Mouse (Mus musculus) activated CD4-positive, CD25-positive, alpha-beta regulatory T cell, adult 4 months (primary cell): ENCODE measurements around the gene Prrx2. TPM values are rescaled to one million over a fixed set of nuclear protein-coding genes. Genes with fewer than 3 reads are reported as not detected.
A peak's percentile ranks its signal among the peaks of the same experiment; 100 is the strongest.

ENCODE experiments used
- ATAC-seq: one replicate; pipeline ENCODE4 v1.8.0; 2017
- polyA plus RNA-seq, 2 experiments: library from polyadenylated mRNA; unstranded; fragments of 100-300 nt; shearing (Covaris generic); gene quantifications; one replicate each; pipeline ENCODE4 v1.2.1; 2017

Prrx2 gene
- polyA plus RNA-seq: not detected

DNA sequence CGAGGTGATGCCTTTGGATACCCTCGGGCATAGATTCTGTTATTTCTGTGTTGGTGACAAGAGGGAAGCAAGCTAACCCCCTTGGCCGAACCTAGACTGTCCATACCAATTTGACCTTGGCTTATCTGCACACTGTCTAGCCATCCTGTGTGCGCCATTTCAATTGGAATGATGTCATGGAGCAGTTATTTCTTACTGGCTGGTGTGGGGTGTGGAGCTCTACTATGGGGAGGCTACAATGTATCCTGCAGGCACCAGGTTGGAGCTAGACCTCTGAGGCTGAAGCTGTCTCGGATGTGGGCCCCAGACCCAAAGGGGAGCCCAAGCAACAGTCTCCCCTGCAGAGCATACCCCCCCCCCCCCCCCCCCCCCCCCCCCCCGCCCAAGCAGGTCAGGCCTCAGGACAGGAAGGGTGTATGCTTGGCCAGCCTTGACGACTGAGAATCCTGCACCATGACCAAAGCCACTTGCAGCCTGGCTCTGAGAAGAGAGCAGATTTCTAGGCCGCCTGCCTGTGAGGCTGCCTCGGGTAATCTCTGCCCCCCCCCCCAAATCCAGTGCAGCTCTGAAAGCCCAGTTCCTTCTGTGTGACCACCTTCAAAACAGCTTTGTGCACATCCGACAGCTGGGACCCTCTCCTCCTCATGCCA is at the start of gene Prrx2:
Prrx2 (plus strand) TSS at position 600 of the 650 bp plus-strand sequence.
- no peak for ATAC-seq

DNA sequence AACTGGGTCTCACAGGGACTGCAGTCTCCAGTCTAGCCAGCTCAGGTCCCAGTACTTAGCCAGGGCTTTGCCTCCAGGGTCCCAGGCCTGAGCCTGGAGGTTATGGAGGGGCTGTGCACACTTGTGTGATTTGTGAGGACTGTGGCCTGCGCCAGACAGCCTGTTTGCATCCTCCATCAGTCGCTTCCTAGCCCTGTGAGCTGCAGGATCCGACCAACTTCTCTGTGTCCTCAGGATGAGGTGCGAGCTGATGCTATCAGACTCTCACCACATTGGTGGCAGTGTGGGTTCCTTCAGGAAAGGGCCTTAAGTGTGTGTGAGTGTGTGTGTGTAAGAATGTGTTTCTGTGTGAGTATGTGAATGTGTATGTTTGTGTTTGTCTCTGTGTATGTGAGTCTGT is 47.3 kb upstream of the Prrx2 start:
- ATAC-seq: no peak

DNA sequence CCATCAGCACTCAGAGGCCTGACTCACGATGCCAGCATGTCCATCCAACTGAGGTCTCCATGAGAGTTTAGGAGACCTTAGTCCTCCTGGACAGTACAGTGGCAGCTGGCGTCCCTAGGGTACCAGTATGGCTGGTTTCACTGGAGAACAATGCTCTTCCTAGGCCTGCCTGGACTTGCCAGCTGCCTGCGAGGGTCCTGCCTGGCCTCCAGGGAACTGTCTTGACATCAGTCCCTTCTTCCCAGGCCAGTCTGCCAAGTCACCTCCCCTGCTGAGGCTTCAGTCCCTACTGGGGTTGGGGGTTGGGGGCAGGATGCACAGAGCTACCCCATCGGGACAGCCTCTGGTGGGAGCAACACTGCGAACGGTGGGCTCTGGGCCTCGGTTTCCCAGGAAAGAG is 42.7 kb upstream of the Prrx2 start:
- no peak for ATAC-seq

DNA sequence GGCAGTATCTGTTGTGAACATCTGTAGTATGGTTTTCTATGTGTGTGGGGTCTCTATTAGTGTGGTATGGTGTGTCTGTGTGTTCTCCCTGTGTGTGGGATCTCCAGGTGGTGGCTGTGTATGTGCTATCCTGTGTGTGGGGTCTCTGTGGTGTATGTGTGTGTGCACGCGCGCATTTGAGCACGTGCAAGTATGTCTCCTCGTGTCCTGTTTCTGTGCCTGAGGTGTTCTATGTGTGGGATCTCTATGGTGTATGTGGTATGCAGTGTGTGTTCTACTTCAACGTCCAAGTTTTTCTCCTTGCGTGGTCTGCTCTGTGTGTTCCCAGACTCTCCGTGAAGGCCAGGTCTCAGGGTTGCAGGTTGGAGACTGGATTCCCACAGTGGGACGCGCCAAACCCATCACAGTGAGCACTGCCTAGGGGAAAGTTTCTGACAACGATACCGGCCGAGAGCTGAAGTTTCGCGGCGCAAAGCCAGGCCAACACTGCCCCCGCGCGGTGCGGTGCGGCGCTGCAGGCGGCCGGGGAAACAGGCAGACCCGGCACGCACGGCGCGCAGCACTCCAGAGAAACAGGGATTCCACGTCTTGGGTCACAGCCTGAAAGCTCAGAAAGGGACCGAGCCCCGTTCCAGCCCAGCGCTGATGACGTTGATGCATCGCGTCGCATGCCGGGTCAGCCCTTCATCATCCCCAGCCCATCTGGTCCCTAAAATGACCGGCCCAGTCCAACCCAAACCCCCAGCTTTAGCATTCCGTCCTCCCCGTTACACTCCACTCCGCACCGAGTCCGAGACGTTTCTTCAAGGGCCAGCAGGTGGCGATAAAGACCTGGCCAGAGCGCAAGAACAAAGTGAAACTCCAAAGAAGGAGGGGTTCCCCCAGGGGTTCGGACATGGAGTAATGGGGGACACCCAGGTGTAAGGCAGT is 40.3 kb upstream of the Prrx2 start:
- peak; percentile 65 for ATAC-seq

DNA sequence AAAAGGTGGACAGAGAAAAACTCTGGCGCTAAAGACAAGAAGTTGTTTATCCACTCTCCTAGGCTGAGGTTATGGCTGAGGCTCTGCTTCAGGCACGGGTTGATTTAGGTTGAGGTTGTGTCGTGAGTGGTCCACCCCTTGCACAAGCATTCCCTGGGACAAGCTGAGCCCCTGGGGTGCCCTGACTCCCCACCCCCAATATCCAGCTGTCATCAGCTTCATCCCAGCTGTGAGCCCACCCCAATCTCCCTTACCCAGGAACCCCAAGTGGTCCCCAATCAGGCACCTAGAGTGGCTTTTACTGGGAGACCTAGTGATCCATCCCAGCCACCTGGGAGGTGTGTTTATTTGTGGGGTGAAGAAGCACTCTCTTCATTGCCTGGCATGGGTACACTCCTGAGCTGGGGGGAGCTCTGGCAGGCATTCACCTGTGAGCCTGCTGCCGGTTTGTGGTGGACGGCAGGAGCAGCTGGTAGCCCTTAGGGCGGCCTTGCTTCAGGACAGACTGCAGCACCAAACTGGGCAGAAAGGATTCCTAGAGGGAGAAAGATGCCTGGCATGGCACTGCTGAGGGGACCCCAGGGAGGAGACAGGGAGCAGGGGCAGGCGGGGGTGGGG is 39.4 kb upstream of the Prrx2 start:
- ATAC-seq: no peak

DNA sequence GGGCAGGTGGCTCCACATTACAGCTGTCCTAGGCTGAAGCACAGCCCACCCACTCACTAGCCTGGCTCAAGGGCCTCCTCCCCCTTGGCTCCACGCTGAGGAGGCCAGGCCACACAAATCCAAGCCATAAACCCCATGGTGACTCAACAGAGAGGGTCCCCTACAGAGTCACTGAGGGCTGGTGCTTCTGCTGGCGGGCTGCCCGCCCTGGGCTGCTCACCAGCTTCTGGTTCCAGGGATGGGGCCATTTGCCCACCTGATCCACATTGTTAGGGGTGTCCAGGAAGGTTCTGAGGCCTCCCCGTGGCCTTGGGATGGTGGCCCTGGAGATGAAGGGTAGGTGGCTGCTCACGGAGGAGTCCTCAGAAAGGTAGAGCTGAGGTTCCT is 38.9 kb upstream of the Prrx2 start:
- ATAC-seq: no peak

DNA sequence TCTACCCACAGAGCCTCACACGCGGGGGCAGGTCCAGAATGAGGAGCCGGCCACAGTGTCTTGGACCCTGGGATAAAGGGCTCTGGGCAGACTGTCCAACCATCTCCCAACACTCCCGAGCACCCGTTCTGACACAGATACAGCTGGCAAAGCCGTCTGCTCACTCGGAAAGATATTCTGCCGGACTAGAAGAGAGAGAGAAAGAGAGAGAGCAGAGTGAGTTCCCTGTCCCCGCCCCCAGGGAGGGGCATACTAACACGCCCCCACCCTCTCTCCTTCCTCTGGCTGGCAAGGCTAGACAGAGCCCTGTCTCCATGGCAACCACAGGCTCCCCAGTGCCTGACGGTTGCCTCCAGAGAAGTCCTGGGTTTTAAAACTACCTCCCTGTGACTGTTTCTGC is 38.4 kb upstream of the Prrx2 start:
- ATAC-seq: peak; percentile 79

DNA sequence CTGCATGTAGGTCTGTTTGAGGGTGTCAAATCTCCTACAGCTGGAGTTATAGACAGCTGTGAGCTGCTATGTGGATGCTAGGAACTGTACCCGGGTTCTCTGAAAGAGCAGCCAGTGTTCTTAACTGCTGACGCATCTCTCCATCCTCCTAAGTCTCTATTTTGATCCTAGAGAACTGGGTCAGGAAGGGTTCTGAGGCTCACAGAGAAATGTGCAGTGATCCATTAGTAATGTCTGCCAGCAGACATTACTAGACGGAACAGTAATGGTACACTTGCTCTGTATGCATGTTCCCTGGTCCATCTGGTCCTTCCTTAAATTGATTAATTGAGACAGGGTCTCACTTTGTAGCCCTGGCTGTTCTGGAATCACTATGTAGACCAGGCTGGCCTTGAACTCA is 35.3 kb upstream of the Prrx2 start:
- no peak for ATAC-seq

DNA sequence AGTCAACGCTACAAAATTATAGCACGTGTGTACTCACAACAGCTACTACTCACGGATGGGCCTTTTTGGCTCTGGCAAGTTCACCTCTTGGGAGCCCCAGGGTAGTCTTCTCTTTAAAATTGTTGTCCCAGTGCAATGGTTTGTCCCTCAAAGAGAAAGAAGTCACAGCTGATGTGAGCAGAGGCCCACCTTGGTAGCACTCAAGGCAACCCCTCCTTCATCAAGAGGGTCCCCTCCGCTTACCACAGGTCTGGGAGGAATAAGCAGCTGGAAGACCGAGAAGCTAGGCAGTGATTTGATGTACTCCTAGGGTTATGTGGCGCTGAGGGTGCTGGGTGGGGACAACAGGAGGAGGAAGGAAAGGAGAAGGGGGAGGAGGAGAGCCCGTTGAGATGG is 34.1 kb upstream of the Prrx2 start:
- ATAC-seq: no peak

DNA sequence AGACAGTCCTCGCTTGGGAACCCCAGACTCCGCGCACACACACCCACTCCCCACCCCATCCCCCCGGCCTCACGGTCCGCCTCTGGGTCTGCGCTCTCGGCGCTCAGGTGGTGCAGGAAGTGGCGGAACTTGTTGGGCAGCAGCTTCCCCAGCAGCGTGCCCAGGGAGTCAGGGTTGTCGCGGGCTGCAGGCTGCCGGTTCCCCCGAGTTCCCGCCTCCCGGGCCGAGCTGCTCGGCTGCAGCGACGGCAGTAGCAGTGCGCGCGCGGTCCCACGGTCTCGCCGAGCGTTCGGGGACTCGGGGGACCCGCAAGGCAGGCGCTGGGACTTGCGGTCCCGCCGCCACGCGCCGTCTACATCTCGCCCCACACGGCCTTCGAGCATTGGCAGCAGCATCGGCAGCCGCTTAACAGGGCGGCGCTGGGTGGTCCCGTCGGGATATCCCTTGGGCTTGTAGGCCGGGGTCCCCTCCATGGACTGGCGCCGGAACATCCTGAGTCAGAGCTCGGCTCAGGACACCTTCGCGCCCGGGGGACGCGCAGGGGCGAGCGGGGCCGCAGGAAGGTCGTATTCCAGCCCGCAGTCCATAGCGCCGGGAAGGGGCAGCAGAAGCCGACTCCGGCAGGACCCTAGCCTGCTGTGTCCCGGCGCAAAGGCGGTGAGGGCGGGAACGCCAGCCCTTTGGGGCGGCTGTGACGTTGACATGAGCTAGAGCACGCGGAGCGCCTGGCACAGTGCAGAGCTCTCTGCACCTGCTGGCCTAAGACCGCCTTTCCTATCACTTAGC is 33.5 kb upstream of the Prrx2 start:
- ATAC-seq: peak; percentile 52

DNA sequence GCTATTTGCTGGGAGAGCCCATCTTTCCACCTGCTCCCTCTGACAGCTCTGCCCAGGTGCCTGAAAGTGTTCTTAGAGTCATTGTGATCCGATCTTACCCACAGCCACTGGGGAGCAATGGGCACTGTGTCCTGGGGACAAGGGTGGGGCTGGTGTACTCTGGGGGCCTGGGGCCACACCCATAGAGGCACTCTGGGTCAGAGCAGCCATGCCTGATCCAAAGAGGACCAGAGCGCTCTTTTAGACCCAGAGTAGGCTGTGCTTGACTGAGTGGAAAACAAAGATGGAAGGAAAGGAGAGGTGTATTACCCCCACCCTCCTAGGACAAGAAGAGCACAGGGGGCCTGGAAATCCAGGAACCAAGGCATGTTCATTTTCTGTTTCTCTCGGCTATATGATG is 31.2 kb upstream of the Prrx2 start, which contains the start of gene 1700001O22Rik:
1700001O22Rik (minus strand) TSS at position 58 of the 400 bp plus-strand sequence.
- ATAC-seq: no peak

DNA sequence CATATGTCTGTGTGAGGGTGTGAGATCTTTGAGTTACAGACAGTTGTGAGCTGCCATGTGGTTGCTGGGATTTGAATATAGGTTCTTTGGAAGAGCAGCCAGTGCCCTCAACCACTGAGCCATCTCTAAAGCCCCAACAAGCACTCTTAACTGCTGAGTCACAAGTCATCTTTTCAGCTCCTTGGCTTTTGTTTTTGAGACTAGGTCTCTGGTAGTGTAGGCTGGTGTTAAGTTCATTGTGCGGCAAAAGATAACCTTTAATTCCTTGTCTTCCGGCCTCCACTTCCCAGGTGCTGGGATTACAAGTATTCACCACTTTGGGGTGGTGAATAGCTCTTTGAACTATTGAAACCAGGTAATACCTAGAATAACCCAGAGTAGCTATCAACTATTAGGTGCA is 28.8 kb upstream of the Prrx2 start:
- ATAC-seq: no peak

DNA sequence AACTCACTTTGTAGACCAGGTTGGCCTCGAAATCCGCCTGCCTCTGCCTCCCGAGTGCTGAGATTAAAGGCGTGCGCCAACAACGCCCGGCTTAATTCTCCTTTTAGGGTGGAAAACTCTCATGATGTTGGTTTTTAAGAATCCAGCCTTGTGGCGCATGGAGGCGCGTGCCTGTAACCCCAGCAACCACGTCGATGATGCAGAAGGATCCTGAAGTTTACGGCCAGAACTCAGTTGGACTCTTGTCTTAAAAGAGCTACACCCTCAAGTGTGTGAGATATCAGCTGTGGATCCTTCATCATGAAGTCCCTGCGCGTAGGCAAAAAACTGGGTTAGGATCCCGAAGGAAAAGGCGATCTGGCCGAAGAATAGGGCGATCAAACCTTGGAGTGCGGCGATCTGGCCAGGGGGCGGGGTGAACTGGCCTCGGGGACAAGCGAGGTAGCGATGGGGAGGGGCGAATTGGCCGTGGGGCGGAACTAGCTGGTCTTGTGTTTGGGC is 27.6 kb upstream of the Prrx2 start:
- ATAC-seq: no peak

DNA sequence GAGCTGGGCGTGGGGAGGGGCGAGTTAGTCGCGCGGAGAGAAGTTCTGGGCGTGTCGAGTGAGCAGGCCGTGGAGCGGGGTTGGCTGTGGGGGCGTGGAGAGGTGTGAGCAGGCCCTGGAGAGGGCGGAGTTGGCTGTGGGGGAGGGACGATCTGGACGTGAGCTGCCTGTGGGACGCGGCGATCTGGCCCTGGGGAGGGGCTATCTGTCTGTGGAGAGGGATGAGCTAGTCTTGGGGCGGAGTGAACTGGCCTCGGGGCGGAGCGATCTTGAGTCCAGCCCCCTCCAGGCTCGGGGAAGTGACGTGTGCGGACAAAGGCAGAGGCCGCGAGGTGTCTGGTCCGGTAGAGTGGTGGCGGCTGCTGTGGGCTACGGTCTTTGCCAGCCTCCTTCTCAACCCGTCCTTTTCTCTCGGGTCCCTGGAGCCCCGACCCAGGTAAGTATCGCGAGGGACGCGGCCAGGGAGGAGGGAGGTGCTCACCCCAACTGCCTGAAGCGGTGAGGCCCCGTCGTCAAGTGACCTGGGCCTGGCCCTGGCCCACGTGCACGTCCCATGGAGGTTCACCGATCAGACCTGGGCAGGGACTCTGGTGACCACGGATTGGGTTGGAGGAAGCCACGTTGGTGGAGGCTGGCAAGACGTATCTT is 27.0 kb upstream of the Prrx2 start, which contains the start of gene Ntmt1:
Ntmt1 (plus strand) TSS at position 179 of the 648 bp plus-strand sequence.
- ATAC-seq: peak; percentile 98

DNA sequence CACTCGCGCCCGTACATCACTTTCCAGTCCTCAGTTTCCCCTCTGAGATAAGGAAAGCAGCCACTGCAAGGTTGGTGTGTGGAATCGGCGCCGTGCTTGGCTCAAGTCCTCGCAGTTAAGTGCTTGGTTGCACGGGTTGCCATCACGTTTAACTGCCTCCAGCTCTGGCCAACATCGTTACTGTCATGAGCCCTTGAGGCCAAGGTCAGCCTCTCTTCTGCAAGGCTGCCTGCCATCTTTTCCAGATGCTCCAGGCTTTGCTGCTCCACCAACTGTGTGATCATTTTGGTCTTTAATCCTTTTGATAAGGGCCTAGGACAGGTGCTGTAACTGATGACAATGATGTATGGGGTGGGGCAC is 26.5 kb upstream of the Prrx2 start:
- ATAC-seq: no peak

DNA sequence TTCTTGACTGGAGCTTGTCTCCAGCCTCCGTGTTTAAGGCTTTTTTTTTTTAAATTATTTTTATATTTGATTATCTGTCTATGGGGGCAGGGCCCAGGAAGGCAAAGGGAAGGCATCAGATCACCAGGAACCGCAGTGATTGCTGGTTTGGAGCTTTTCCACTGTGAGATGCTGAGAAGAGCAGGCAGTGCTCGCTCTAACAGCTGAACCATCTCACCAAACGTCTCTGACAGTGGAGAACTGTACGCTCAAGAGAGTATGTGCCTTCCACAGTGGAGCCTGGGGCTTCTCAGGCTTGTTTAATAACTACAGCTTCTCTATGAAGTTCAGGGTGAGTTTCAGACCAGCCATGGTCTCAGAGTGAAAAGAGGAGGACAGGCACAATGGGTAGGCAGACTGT is 25.3 kb upstream of the Prrx2 start:
- ATAC-seq: no peak

DNA sequence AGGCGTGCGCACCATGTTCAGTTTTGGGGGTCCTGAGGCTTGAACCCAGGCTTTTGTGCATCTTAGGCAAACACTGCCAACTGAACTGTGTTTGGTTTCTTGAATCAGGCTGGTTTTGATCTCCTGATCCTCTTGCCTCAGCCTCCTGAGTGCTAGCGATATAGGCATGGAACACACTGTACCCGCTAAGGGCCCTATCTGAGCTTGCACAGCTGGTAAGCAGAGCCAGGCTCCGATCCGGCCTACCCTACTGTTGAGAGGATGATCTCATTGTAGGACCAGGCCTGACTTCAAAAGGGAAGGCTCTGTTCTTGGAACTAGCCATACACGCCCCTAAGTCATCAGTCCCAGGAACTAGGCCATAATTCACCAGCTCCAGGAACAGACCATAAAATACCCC is 24.2 kb upstream of the Prrx2 start:
- no peak for ATAC-seq

DNA sequence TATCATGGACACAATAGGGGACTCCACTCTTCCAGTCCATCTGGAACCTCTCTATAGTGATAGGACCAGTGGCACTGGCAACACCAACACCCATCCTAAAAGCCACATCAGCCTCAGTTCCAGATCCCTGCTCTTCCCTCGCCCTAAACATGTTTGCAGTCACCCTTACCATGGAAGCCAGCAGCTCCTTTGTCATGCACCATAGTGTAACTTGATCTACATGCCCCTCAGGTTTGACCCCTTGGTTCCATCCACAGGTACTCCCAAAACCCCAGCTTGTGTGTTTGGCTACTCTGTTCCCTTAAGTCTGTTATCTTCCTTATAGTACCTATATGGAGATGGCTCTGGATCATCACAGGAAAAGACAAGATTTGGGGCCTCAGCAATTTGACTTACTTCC is 18.4 kb upstream of the Prrx2 start:
- ATAC-seq: no peak

DNA sequence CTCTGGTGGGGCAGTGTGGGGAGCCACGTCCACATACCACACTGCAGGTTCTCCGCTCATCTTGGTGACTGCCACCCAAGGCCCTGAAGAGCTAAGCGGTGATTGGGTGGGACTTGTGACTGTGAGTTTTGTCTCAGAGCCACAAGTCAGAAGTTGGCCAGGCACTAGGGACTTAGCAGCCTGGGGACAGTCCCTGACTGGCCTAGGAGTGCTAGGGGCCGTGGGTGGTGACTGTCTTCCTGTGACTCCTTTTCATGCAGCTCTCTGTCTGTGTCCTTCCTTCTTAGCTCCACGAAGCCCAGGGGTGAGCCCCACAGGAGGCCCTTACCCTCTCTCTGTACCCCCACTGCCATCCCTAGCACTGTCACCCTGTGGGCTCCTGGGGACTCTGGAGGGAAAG is 14.9 kb upstream of the Prrx2 start:
- peak; percentile 66 for ATAC-seq

DNA sequence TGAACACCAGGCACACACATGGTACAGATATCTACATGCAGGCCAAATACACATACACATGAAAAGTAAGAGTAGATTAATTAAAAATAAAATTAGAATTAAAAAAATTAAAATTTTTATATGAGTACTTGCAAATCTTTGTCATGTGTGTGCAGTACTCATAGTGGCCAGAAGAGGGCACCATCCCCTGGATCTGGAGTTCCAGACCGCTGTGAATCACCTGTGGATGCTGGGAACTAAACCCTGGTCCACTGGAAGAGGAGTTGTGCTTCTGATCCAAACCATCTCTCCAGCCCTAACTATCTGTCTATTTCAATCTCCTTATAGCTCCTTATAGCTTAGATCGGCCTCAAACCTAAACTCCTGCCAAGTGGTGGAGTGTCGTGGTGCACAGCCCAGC is 13.7 kb upstream of the Prrx2 start:
- ATAC-seq: no peak

DNA sequence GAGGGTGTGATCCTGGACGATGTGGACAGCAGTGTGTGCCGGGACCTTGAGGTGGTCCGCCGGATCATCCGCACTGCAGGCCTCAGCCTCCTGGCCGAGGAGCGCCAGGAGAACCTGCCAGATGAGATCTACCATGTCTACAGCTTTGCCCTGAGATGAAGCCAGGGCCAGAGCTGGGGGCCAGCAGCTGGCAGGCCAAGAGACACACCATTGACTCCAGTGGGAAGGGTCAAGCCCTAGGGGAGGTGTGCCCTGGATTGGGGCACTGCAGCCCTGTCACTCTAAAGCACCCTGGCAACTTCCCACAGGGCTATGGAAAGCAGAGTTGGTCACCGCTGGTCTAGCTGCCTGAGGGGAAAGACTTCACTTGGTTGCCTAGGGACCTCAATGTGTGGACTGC is 12.3 kb upstream of the Prrx2 start:
- no peak for ATAC-seq
